Mouse (Mus musculus) 3T3-L1 (cell line): ENCODE results near the gene Vps13d.

ENCODE experiments used
- DNase-seq: peaks from one replicate; pipeline ENCODE4 v3.0.0-alpha.2; 2015; ENCODE audit warnings: low read depth, low spot score

Gene Vps13d

DNA sequence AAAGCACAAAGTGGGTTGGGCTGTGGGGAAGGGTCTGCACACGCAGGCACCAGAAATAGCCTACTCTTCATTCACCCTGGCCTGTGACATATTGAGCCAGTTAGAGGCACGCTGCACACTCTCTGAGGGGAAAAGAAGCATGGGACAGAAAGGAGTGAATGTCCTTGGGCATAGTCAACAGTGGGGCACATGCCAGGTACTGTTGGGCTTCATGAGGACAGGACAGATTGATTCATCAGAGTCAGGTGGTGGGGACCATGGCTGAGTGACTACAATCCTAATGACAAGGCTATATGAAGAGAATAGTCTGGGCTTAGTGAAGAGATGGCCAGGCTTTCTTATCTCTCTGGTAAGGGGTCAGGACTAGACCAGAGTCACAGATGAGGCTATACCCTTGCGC lies 252.4 kb downstream of the Vps13d start:
- no peak for DNase-seq

DNA sequence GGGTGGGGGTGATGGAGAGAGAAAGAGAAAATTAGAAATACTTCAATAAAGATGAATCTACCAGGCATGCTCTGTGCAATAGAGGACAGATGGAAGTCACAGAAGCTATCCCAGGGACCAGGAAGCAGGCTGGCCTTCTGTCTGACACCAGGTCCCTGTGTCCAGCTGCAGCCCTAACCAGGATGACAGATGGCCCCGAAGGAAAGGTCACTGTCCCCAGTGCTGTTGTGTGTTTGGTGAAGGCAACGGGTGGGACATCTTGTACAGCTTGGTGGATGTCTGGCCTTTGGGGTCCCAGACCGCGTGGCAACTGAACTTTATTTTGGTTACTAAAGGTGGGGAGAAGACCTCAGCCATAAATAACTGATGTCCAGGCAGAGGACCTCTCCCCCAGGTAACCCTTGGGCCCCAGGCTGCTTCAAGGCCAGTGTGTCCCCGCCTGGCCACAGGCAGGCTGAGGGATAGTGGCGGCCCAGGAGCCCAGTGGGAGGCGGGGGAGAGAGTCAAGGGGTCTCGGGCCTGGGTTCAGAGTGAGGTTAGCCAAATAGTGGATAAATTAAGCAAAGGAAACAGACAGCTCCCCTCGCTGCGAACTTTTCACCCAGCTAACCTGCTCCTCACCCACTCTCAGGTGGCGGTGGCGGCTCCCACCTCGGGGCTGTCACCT lies 253.9 kb downstream of the Vps13d start:
- no peak for DNase-seq

DNA sequence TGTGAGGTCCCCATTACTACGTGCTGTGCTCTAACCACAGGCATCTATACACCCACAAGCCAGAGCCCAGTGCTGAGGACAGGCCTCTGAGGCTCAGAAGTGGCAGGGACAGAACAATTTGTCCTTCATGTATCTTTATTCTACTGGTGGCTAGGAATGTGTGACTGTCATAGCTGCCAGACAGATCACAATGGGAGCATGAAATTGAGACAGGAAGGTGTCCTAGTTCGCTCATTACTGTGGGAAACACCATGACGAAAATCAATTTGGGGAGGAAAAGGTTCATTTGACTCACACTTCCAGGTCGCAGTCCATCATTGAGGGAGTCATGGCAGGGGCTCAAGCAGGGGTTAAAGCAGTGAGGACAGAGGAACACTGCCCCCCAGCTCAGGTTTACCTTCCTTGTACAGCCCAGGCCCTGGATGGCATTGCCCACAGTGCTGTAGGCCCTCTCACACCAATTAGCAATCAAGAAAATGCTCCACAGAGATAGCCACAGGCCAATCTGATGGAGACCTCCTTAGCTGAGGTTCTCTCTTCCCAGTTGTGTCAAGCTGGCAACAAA lies 254.9 kb downstream of the Vps13d start:
- DNase-seq, result no peak

- DNase-seq, result no peak
These were observed 258.1 kb downstream of the Vps13d start for GRCm38 (mm10) chr4:144936563-144937154.

- peak; percentile 39 for DNase-seq
These were observed 260.3 kb downstream of the Vps13d start for GRCm38 (mm10) chr4:144934501-144934900.

DNA sequence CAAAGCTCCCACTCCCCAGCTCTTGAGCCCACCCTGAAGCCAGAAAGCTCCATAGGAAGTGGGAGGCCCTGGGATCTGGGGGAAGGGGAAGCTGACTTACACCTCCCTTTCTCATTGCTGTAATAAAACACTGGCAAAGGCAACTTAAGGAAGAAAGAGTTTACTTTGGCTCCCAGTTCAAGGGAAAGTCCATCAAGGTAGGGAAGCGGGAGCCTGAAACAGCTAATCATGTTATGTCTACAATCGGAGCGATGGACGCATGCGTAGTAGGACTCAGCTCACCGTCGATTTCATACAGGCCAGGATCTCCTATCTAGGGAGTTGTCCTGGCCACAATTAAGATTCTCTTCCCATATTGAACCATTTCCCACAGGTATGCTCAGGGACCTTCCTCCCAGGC lies 263.6 kb downstream of the Vps13d start:
- DNase-seq, result no peak

- peak; percentile 90 for DNase-seq
These were observed 264.4 kb downstream of the Vps13d start for GRCm38 (mm10) chr4:144930366-144930765.

DNA sequence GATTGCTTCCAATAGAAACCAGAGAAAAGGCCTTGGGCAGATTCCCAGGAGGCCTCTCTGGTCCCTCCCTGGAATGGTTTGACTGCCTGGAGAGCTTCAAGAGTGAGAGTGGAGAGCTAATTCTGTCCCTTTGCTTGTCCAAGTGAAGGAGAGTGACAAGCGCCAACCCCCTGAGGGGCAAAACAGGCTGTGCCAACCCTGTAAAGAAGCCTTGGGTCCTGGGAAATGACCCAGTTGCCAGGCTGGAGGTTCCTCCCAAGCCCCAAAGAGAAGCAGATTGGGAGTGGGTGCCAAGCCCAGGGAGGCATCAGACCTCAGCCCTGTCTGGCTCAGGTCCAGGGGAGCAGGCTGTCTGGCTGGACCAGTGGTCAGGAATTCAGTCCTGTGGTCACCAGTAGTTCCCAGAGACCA lies 265.0 kb downstream of the Vps13d start:
- peak; percentile 90 for DNase-seq

GRCm38 (mm10) chr4:144928693-144929436 lies 265.9 kb downstream of the Vps13d start:
- no peak for DNase-seq
